Mouse (Mus musculus) ES-E14 (cell line): ENCODE data around the gene Habp2.

ENCODE experiments used
- CHD2 ChIP-seq: IDR thresholded peaks from 2 replicates; pipeline ENCODE4 v1.6.1; 2014; ENCODE audit warnings: mild to moderate bottlenecking, low read depth, low read length, inconsistent platforms
- HCFC1 ChIP-seq: IDR thresholded peaks from 2 replicates; pipeline ENCODE4 v1.6.1; 2012; ENCODE audit warnings: low read length, inconsistent platforms, borderline replicate concordance; ENCODE audit not compliant: insufficient read depth
- ZC3H11A ChIP-seq: IDR thresholded peaks from 2 replicates; pipeline ENCODE4 v1.6.1; 2012; ENCODE audit warnings: low read depth, mild to moderate bottlenecking, inconsistent platforms, low read length, borderline replicate concordance

DNA sequence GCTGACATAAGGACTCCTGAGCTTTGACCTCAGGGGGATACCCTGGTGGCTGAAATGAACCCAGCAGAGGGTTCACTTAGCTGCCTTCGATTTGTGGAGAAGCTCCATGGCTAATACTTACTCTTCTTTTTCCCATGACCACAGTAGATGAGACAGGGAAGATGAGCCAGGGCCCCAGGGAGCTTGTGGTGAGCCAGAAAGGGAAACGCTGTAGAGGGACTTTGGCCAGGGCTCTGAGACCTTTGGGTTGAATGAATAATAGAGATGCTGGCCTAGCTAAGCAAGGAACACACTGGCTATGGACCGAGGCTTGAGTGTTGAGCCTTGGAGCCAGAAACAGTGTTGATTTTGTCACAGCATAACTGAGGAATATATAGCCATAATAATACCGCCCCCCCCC lies 1.5 kb downstream of the Habp2 start:
- no peak for TF ChIP-seq CHD2
- TF ChIP-seq ZC3H11A, result no peak
- TF ChIP-seq HCFC1, result no peak
